Mouse (Mus musculus): ENCODE results near the gene Gosr2. TPM values are rescaled to one million over a fixed set of nuclear protein-coding genes. Genes with fewer than 3 reads are reported as not detected.
A peak's percentile ranks its signal among the peaks of the same experiment; 100 is the strongest.

The Gosr2 gene
- polyA plus RNA-seq, 1 experiment: 21.0 TPM

DNA sequence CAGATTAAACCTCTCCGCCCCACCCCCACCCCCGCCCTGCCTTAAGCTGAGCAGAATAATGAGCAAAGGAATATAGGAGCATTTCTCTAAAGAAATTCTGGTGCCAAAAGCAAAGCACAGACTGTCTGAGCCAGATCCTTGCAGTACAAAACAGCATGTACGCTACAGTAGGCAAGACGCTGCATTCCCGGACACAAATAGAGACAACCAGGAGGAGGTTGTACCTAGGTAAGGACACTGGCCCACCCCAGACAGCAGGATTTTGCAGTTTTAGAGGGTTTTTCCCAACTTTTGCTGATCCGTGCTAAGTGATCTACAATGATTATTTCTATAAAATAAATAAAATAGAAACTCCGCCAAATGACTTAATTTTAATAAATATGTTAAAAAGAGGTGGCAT, 49.0 kb downstream of the Gosr2 start:
- 31% methylated on average over 7 of the region's 7 CpGs for whole genome bisulfite sequencing
- Histone ChIP-seq H3K27ac (ENCODE audit: control insufficient read depth, insufficient read depth, low read depth, low read length, poor library complexity) (no peak overlapping the region), H3K4me1 (ENCODE audit: control insufficient read depth, insufficient read depth, low read length) (no peaks in the 10 kb centered on the region), H3K4me3 (replicated peaks; ENCODE audit: control insufficient read depth, low read depth, low read length) (no peak overlapping the region)
- TF ChIP-seq CTCF (IDR thresholded peaks at IDR 0.05; ENCODE audit: control insufficient read depth, insufficient read depth, low read length): no peak
- TF ChIP-seq POLR2A (IDR thresholded peaks at IDR 0.05; ENCODE audit: borderline replicate concordance, control insufficient read depth, low read depth, low read length): no peak

DNA sequence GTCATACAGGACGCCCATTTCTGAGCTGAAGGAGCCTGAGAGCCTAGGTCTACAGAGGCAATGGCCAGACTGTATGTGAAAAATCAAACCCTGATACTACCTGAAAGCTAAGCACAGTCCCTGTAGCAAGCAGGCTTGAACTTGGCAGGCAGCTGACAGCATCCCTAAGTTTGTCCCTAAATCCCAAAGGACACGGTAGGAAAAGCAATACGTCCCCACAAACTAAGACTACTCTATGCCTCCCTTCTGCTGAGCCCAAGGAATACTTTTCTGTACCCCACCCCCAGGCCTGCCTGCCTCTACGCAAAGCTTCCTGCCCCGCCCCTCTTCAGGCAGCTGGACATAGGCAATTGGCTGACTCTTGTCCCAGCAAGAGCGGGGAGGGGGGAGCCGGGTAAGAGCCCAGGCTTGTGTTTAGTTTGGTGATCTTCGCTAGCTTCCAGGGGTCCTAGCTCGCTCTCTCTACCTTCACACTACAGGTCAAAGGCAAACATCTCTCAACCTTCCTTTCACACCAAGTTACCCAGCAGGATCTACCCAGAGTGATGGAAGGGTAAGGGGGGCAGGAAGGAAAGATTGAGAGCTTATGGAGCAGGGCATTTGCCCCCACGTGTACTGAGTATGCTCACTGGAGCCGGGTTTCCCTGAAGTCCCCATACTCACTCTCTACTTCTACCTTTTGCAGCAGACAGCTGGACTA, 49.6 kb downstream of the Gosr2 start:
- WGBS: 12% methylated on average over 11 of the region's 11 CpGs
- TF ChIP-seq CTCF (IDR thresholded peaks at IDR 0.05; ENCODE audit: control insufficient read depth, insufficient read depth, low read length): no peak
- TF ChIP-seq POLR2A (IDR thresholded peaks at IDR 0.05; ENCODE audit: borderline replicate concordance, control insufficient read depth, low read depth, low read length): no peak
- Histone ChIP-seq H3K4me3 (replicated peaks; ENCODE audit: control insufficient read depth, low read depth, low read length) (no peak overlapping the region), H3K27ac (ENCODE audit: control insufficient read depth, insufficient read depth, low read depth, low read length, poor library complexity) (no peak overlapping the region), H3K4me1 (ENCODE audit: control insufficient read depth, insufficient read depth, low read length) (no peaks in the 10 kb centered on the region)

DNA sequence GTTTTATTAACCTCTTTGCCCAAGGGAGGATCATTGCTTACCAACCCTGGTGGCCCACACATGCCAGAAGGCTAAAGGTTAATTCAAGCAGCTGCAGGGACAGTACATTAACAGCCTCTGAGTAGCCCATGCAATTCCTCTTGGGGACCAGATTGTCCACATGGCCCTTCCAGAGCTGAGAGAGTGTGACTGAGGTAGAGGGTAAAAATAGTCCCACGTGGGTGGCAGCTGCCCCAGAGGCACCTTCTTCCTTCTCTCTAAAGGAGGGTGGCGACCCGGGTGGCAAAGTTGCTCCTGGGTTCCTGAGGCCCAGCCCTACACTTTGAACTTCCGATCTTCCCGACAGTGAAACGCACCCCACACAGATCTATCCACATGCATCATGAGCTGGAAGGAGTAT, 51.4 kb downstream of the Gosr2 start:
- Histone ChIP-seq H3K4me1 (ENCODE audit: control insufficient read depth, insufficient read depth, low read length) (no peaks in the 10 kb centered on the region), H3K27ac (ENCODE audit: control insufficient read depth, insufficient read depth, low read depth, low read length, poor library complexity) (no peak overlapping the region), H3K4me3 (replicated peaks; ENCODE audit: control insufficient read depth, low read depth, low read length) (no peak overlapping the region)
- 63% methylated on average over 6 of the region's 6 CpGs for WGBS
- no peak for TF ChIP-seq CTCF (IDR thresholded peaks at IDR 0.05; ENCODE audit: control insufficient read depth, insufficient read depth, low read length)
- TF ChIP-seq POLR2A (IDR thresholded peaks at IDR 0.05; ENCODE audit: borderline replicate concordance, control insufficient read depth, low read depth, low read length): no peak

DNA sequence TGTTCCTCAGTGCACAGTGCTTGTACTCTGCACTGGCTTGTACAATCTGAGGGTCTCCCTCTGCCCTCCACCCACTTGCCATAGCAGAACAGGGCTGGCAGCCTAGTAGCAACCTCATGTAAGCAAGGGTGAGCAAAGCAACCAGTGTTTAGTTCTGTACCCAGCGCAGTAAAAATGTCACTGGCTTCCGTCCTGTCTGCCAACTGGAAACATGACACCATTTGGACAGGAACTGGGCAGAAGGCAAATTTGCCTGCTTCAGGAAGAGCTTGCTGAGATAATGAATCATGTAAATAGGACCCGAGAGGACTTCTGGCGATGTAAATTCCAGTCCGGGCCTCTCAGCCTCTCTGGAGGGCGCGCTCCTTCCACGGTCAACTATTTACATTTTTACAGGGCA, 52.0 kb downstream of the Gosr2 start:
- H3K4me3 ChIP-seq (replicated peaks; ENCODE audit: control insufficient read depth, low read depth, low read length): no peak overlapping the region
- no peaks in the 10 kb centered on the region for H3K4me1 ChIP-seq (ENCODE audit: control insufficient read depth, insufficient read depth, low read length)
- 62% methylated on average over 8 of the region's 8 CpGs for WGBS
- TF ChIP-seq POLR2A (IDR thresholded peaks at IDR 0.05; ENCODE audit: borderline replicate concordance, control insufficient read depth, low read depth, low read length) (no peak), CTCF (IDR thresholded peaks at IDR 0.05; ENCODE audit: control insufficient read depth, insufficient read depth, low read length) (no peak)
- no peak overlapping the region for H3K27ac ChIP-seq (ENCODE audit: control insufficient read depth, insufficient read depth, low read depth, low read length, poor library complexity)

DNA sequence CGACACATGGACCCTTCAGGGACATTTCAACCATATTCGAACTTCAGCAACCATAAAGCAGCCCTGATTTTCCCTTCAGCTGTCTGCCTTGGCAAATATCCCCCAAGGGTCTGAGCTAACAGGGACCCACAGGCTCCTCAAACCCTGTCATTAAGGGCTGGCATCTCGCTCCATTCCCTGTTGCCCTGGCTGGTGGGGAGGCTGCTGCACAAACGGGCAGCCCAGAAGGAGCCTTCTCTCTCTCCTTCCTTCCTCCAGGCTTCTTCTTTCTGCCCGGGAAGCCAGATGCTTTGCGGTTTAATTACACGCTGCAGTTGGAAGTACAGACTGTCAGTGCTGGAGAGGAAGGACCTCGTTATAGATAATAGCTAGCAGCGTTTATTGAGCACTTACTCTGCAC, 54.5 kb downstream of the Gosr2 start:
- no peak overlapping the region for H3K4me3 ChIP-seq (replicated peaks; ENCODE audit: control insufficient read depth, low read depth, low read length)
- TF ChIP-seq POLR2A (IDR thresholded peaks at IDR 0.05; ENCODE audit: borderline replicate concordance, control insufficient read depth, low read depth, low read length): no peak
- TF ChIP-seq CTCF (IDR thresholded peaks at IDR 0.05; ENCODE audit: control insufficient read depth, insufficient read depth, low read length): no peak
- H3K4me1 ChIP-seq (ENCODE audit: control insufficient read depth, insufficient read depth, low read length): no peaks in the 10 kb centered on the region
- WGBS: 62% methylated on average over 9 of the region's 9 CpGs
- no peak overlapping the region for H3K27ac ChIP-seq (ENCODE audit: control insufficient read depth, insufficient read depth, low read depth, low read length, poor library complexity)

DNA sequence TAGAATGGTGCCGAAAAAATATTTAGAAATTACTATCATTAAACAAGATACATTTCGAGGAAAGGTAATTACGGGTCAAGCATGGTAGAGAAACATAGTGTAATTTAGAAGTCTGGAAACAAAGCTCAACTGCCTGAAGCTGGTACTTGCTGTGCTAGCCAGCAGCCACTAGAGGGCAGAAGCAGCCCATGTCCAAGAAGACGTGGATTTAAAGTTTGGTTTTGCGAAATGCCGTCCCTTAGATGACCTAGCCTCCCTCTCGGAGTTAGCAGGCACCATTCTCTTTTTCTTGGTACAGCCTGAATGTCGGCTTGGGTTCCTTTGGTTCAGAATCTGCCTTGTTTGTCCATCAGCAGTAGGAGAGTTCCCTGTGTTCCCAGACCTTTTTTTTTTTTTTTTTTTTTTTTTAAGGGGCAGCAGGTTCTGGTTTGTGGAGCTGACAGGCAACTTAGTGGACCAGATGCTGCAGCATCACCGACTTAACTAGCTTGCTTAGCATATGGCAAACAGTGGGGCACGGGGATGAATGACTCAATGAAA, 58.2 kb downstream of the Gosr2 start:
- Histone ChIP-seq H3K4me1 (ENCODE audit: control insufficient read depth, insufficient read depth, low read length) (no peaks in the 10 kb centered on the region), H3K27ac (ENCODE audit: control insufficient read depth, insufficient read depth, low read depth, low read length, poor library complexity) (no peak overlapping the region), H3K4me3 (replicated peaks; ENCODE audit: control insufficient read depth, low read depth, low read length) (no peak overlapping the region)
- TF ChIP-seq CTCF (IDR thresholded peaks at IDR 0.05; ENCODE audit: control insufficient read depth, insufficient read depth, low read length) (peak; percentile 91), POLR2A (IDR thresholded peaks at IDR 0.05; ENCODE audit: borderline replicate concordance, control insufficient read depth, low read depth, low read length) (no peak)
- 3% methylated on average over 10 of the region's 10 CpGs for WGBS

DNA sequence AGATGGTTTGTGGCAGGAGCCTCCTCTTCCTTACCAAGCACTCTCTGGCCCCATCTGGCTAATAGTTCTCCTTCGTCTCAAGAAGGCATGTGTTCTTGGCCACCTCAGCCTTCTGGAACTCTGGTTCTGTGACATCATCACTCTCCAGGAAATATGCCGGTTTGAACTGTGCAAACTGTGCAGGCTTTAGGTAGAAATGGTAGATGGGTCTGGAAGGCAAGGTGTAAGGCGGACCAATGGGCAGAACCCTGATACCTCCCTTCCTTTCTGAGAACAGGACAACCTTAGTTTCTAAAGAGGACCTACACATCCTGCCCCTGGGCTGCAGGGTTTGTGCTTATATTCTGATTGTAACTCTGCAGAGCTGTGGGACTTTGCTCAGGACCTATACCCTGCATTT, 58.9 kb downstream of the Gosr2 start, which contains the start of gene Lyzl6:
TSS of gene Lyzl6 (minus strand) at position 101 of the 400 bp plus-strand sequence.
- H3K27ac ChIP-seq (ENCODE audit: control insufficient read depth, insufficient read depth, low read depth, low read length, poor library complexity): no peak within 1 kb of the TSS
- H3K4me1 ChIP-seq (ENCODE audit: control insufficient read depth, insufficient read depth, low read length): no peaks in the 10 kb centered on the region
- TF ChIP-seq POLR2A (IDR thresholded peaks at IDR 0.05; ENCODE audit: borderline replicate concordance, control insufficient read depth, low read depth, low read length) (no peak), CTCF (IDR thresholded peaks at IDR 0.05; ENCODE audit: control insufficient read depth, insufficient read depth, low read length) (no peak)
- no peak within 1 kb of the TSS for H3K4me3 ChIP-seq (replicated peaks; ENCODE audit: control insufficient read depth, low read depth, low read length)
- 65% methylated on average over 3 of the region's 3 CpGs for WGBS

DNA sequence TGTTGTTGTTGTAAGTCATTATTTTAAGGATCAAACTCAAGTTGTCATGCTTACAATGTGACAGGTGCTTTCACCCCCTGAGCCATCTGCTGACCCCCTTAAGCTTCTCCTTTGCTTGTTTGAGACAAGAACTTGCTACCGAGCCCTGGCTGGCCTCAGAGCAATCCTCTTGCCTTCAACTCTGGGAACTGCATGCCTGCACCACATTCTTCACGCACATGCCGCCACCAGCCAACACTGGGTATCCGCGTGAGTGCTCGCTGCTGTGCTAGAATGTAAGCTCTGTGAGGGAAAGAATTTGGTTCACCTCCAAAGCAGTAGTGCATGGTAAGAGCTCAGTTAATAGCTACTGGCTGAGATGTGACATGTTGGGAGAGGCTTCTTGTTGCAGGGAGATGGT, 61.4 kb downstream of the Gosr2 start:
- no peak overlapping the region for H3K4me3 ChIP-seq (replicated peaks; ENCODE audit: control insufficient read depth, low read depth, low read length)
- 78% methylated on average over 6 of the region's 6 CpGs for WGBS
- H3K27ac ChIP-seq (ENCODE audit: control insufficient read depth, insufficient read depth, low read depth, low read length, poor library complexity): no peak overlapping the region
- TF ChIP-seq POLR2A (IDR thresholded peaks at IDR 0.05; ENCODE audit: borderline replicate concordance, control insufficient read depth, low read depth, low read length) (no peak), CTCF (IDR thresholded peaks at IDR 0.05; ENCODE audit: control insufficient read depth, insufficient read depth, low read length) (no peak)
- no peaks in the 10 kb centered on the region for H3K4me1 ChIP-seq (ENCODE audit: control insufficient read depth, insufficient read depth, low read length)
